Mouse (Mus musculus): ENCODE results near the gene Tpm1. TPM values are rescaled to one million over a fixed set of nuclear protein-coding genes. Genes with fewer than 3 reads are reported as not detected.
A peak's percentile ranks its signal among the peaks of the same experiment; 100 is the strongest.

Tpm1 gene
- polyA plus RNA-seq, 1 experiment from 2014 or later = 395 TPM

GRCm38 (mm10) chr9:67081688-67082087 lies 32.5 kb upstream of the Tpm1 start:
- H3K27me3 ChIP-seq (ENCODE audit: control insufficient read depth, insufficient read depth, low read length) = no peaks in the 10 kb centered on the region
- peak overlapping the region; percentile 8; the same call in 1 of the 2 replicates for H3K27ac ChIP-seq (replicated peaks; ENCODE audit: low read depth, low read length)
- ATAC-seq (ENCODE audit: insufficient number of reproducible peaks, low FRiP score, low TSS enrichment, low read depth) = no peak
- H3K4me1 ChIP-seq (ENCODE audit: control insufficient read depth, insufficient read depth, low read length) = peaks cover 9% of the 10 kb centered on the region; the same call in 1 of the 2 replicates
- H3K36me3 ChIP-seq (ENCODE audit: control insufficient read depth, insufficient read depth, low read length) = no peaks in the 10 kb centered on the region
- H3K9me3 ChIP-seq (ENCODE audit: control insufficient read depth, low read length) = no peaks in the 10 kb centered on the region
- no peak overlapping the region for H3K9ac ChIP-seq (ENCODE audit: low read length)
- no peak overlapping the region for H3K4me2 ChIP-seq (ENCODE audit: low read depth, severe bottlenecking)
- H3K4me3 ChIP-seq (ENCODE audit: low read depth, low read length) = no peak overlapping the region
- no peak for DNase-seq (ENCODE audit: low spot score)
- WGBS = 61% methylated on average over 5 of the region's 5 CpGs

GRCm38 (mm10) chr9:67077658-67078319 lies 28.6 kb upstream of the Tpm1 start:
- peak overlapping the region; percentile 38; the same call in 1 of the 2 replicates for H3K27ac ChIP-seq (replicated peaks; ENCODE audit: low read depth, low read length)
- no peaks in the 10 kb centered on the region for H3K27me3 ChIP-seq (ENCODE audit: control insufficient read depth, insufficient read depth, low read length)
- H3K36me3 ChIP-seq (ENCODE audit: control insufficient read depth, insufficient read depth, low read length) = no peaks in the 10 kb centered on the region
- DNase-seq (ENCODE audit: low spot score) = peak; percentile 67
- WGBS = 20% methylated on average over 8 of the region's 8 CpGs
- peaks cover 9% of the 10 kb centered on the region; the same call in 1 of the 2 replicates for H3K4me1 ChIP-seq (ENCODE audit: control insufficient read depth, insufficient read depth, low read length)
- no peaks in the 10 kb centered on the region for H3K9me3 ChIP-seq (ENCODE audit: control insufficient read depth, low read length)
- ATAC-seq (ENCODE audit: insufficient number of reproducible peaks, low FRiP score, low TSS enrichment, low read depth) = peak; percentile 84
- no peak overlapping the region for H3K9ac ChIP-seq (ENCODE audit: low read length)
- H3K4me3 ChIP-seq (ENCODE audit: low read depth, low read length) = no peak overlapping the region
- H3K4me2 ChIP-seq (ENCODE audit: low read depth, severe bottlenecking) = 0 out of 2 replicates have a peak overlapping the region, but pooled peaks have one; percentile 7

DNA sequence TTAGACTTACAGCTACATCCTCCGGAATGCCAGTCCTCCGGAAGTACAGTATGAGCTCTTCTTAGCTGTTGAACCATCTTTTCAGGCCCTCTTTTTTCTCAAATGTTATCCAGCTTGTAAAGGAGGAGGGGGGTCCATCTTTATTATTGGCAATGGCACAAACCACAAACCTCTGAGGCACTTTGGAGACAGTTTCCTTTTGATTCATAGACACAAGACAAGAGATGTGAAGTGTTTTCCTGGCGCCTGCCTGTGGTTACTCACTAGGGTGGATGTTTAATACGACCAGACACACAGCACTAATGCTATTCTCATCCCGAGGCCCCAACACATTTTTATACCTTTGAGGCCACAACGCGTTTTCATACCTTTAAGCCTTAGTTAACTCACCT lies 28.1 kb upstream of the Tpm1 start:
- H3K36me3 ChIP-seq (ENCODE audit: control insufficient read depth, insufficient read depth, low read length) = no peaks in the 10 kb centered on the region
- DNase-seq (ENCODE audit: low spot score) (no peak), ATAC-seq (ENCODE audit: insufficient number of reproducible peaks, low FRiP score, low TSS enrichment, low read depth) (0 out of 2 replicates have a peak, but pooled peaks have one; percentile 12)
- H3K4me3 ChIP-seq (ENCODE audit: low read depth, low read length) = no peak overlapping the region
- no peaks in the 10 kb centered on the region for H3K27me3 ChIP-seq (ENCODE audit: control insufficient read depth, insufficient read depth, low read length)
- no peaks in the 10 kb centered on the region for H3K9me3 ChIP-seq (ENCODE audit: control insufficient read depth, low read length)
- H3K27ac ChIP-seq (replicated peaks; ENCODE audit: low read depth, low read length) = no peak overlapping the region; the same call in 1 of the 2 replicates
- peaks cover 9% of the 10 kb centered on the region; the same call in 1 of the 2 replicates for H3K4me1 ChIP-seq (ENCODE audit: control insufficient read depth, insufficient read depth, low read length)
- H3K4me2 ChIP-seq (ENCODE audit: low read depth, severe bottlenecking) = no peak overlapping the region
- WGBS = 70% methylated on average over 7 of the region's 7 CpGs
- H3K9ac ChIP-seq (ENCODE audit: low read length) = no peak overlapping the region

GRCm38 (mm10) chr9:67072182-67072581 lies 23.0 kb upstream of the Tpm1 start:
- H3K27ac ChIP-seq (replicated peaks; ENCODE audit: low read depth, low read length) = no peak overlapping the region
- ATAC-seq (ENCODE audit: insufficient number of reproducible peaks, low FRiP score, low TSS enrichment, low read depth) (no peak), DNase-seq (ENCODE audit: low spot score) (no peak)
- no peaks in the 10 kb centered on the region for H3K27me3 ChIP-seq (ENCODE audit: control insufficient read depth, insufficient read depth, low read length)
- 69% methylated on average over 2 of the region's 2 CpGs for WGBS
- no peaks in the 10 kb centered on the region for H3K36me3 ChIP-seq (ENCODE audit: control insufficient read depth, insufficient read depth, low read length)
- no peaks in the 10 kb centered on the region for H3K9me3 ChIP-seq (ENCODE audit: control insufficient read depth, low read length)
- H3K9ac ChIP-seq (ENCODE audit: low read length) = no peak overlapping the region
- no peak overlapping the region for H3K4me2 ChIP-seq (ENCODE audit: low read depth, severe bottlenecking)
- H3K4me3 ChIP-seq (ENCODE audit: low read depth, low read length) = no peak overlapping the region
- H3K4me1 ChIP-seq (ENCODE audit: control insufficient read depth, insufficient read depth, low read length) = no peaks in the 10 kb centered on the region

DNA sequence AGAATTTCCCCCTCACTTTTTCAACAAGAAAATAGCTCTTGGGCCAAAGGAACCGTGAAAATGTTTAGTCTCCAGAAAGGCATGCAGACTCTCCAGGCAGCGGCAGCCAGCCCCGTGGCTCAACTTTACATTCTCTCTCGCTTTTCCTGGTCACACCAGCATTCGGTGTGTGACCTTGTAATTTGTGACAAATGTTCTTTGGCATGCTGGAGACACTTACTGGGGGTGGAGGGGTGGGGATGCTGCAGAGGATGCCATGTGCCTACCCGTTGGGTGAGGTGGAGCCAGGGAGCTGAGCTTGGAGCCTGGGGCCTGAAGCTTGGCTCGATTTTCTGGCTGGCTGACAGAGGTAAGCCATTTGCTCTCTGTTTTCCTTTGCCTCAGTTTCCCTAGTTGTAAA lies 22.4 kb upstream of the Tpm1 start:
- Histone ChIP-seq H3K36me3 (ENCODE audit: control insufficient read depth, insufficient read depth, low read length) (no peaks in the 10 kb centered on the region), H3K9me3 (ENCODE audit: control insufficient read depth, low read length) (no peaks in the 10 kb centered on the region), H3K4me1 (ENCODE audit: control insufficient read depth, insufficient read depth, low read length) (no peaks in the 10 kb centered on the region), H3K4me2 (ENCODE audit: low read depth, severe bottlenecking) (no peak overlapping the region), H3K27ac (replicated peaks; ENCODE audit: low read depth, low read length) (no peak overlapping the region), H3K9ac (ENCODE audit: low read length) (no peak overlapping the region), H3K27me3 (ENCODE audit: control insufficient read depth, insufficient read depth, low read length) (no peaks in the 10 kb centered on the region), H3K4me3 (ENCODE audit: low read depth, low read length) (no peak overlapping the region)
- 47% methylated on average over 7 of the region's 7 CpGs for WGBS
- ATAC-seq (ENCODE audit: insufficient number of reproducible peaks, low FRiP score, low TSS enrichment, low read depth) = no peak
- DNase-seq (ENCODE audit: low spot score) = no peak

DNA sequence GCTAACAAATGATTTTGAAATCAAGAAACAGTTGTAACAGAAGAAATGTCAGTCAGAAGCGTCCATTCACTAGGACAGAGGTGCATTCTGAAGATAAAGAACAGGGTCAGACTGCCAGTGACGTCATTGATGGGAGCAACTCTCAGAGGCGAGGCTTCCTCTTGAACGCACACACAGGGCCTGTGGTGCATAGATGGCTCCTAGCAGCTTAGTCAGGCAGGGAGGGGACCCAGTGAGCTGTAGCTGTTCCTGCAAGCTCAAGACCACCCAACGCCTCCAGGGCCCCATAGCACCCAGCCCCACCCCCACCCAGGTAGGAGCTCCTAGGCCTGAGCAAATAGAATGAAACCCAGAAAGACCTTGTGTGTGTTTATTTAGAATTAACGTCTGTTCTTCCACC lies 21.9 kb upstream of the Tpm1 start:
- Histone ChIP-seq H3K4me3 (ENCODE audit: low read depth, low read length) (no peak overlapping the region), H3K9ac (ENCODE audit: low read length) (no peak overlapping the region), H3K9me3 (ENCODE audit: control insufficient read depth, low read length) (no peaks in the 10 kb centered on the region), H3K36me3 (ENCODE audit: control insufficient read depth, insufficient read depth, low read length) (no peaks in the 10 kb centered on the region), H3K4me1 (ENCODE audit: control insufficient read depth, insufficient read depth, low read length) (0 out of 2 replicates have a peak, but pooled peaks cover under 1% of the 10 kb centered on the region), H3K27me3 (ENCODE audit: control insufficient read depth, insufficient read depth, low read length) (no peaks in the 10 kb centered on the region), H3K4me2 (ENCODE audit: low read depth, severe bottlenecking) (no peak overlapping the region), H3K27ac (replicated peaks; ENCODE audit: low read depth, low read length) (no peak overlapping the region)
- WGBS = 63% methylated on average over 6 of the region's 6 CpGs
- no peak for DNase-seq (ENCODE audit: low spot score)
- no peak for ATAC-seq (ENCODE audit: insufficient number of reproducible peaks, low FRiP score, low TSS enrichment, low read depth)

DNA sequence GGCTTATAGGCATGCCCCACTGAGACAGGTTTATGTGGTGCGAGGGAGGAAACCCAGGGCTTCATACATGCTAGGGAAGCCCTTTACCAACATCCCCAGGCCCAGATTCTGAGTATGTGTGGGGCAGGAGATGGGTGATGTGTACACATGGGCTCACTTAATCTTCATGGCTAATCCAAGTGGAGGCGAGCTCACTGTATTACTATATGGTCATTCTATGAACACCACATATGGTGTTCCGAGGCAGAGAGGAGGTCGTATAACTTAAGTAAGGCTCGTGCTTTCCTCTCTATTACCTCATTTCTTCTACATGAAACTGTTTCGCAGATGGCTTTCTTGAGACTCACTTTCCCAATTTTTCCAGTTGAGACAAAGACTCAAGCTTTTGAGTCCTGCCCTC lies 17.4 kb upstream of the Tpm1 start:
- H3K27ac ChIP-seq (replicated peaks; ENCODE audit: low read depth, low read length) = no peak overlapping the region
- no peak overlapping the region for H3K4me2 ChIP-seq (ENCODE audit: low read depth, severe bottlenecking)
- H3K9ac ChIP-seq (ENCODE audit: low read length) = no peak overlapping the region
- H3K27me3 ChIP-seq (ENCODE audit: control insufficient read depth, insufficient read depth, low read length) = no peaks in the 10 kb centered on the region
- H3K4me3 ChIP-seq (ENCODE audit: low read depth, low read length) = no peak overlapping the region
- DNase-seq (ENCODE audit: low spot score) (peak; percentile 35), ATAC-seq (ENCODE audit: insufficient number of reproducible peaks, low FRiP score, low TSS enrichment, low read depth) (no peak)
- H3K36me3 ChIP-seq (ENCODE audit: control insufficient read depth, insufficient read depth, low read length) = no peaks in the 10 kb centered on the region
- H3K9me3 ChIP-seq (ENCODE audit: control insufficient read depth, low read length) = no peaks in the 10 kb centered on the region
- H3K4me1 ChIP-seq (ENCODE audit: control insufficient read depth, insufficient read depth, low read length) = 0 out of 2 replicates have a peak, but pooled peaks cover 2% of the 10 kb centered on the region
- WGBS = 68% methylated on average over 6 of the region's 6 CpGs

GRCm38 (mm10) chr9:67059714-67060113 lies 10.5 kb upstream of the Tpm1 start:
- ATAC-seq (ENCODE audit: insufficient number of reproducible peaks, low FRiP score, low TSS enrichment, low read depth) = no peak
- no peaks in the 10 kb centered on the region for H3K27me3 ChIP-seq (ENCODE audit: control insufficient read depth, insufficient read depth, low read length)
- no peaks in the 10 kb centered on the region for H3K9me3 ChIP-seq (ENCODE audit: control insufficient read depth, low read length)
- H3K27ac ChIP-seq (replicated peaks; ENCODE audit: low read depth, low read length) = no peak overlapping the region
- no peaks in the 10 kb centered on the region for H3K36me3 ChIP-seq (ENCODE audit: control insufficient read depth, insufficient read depth, low read length)
- 0 out of 2 replicates have a peak, but pooled peaks cover 6% of the 10 kb centered on the region for H3K4me1 ChIP-seq (ENCODE audit: control insufficient read depth, insufficient read depth, low read length)
- no peak overlapping the region for H3K4me3 ChIP-seq (ENCODE audit: low read depth, low read length)
- no peak for DNase-seq (ENCODE audit: low spot score)
- H3K4me2 ChIP-seq (ENCODE audit: low read depth, severe bottlenecking) = no peak overlapping the region
- H3K9ac ChIP-seq (ENCODE audit: low read length) = no peak overlapping the region
- WGBS = 83% methylated on average over 12 of the region's 12 CpGs
